Mouse (Mus musculus) heart, postnatal 25 days (tissue): ENCODE results near the gene Zfp866. TPM values are rescaled to one million over a fixed set of nuclear protein-coding genes. Genes with fewer than 3 reads are reported as not detected.

Experiments
- DNase-seq: peaks from one replicate; pipeline ENCODE4 v3.0.0; 2022; ENCODE audit warnings: low spot score
- intact Hi-C: fragments of 180-260 bp; cut with DNase I; formaldehyde crosslinking; loops from one replicate; pipeline ENCODE4 v1.15.1; 2025
- total RNA-seq, 2 experiments: library from RNA; stranded (reverse); gene quantifications; 2 replicates each; pipeline ENCODE4 v1.2.3; 2021

The Zfp866 gene
- 10 to 100 TPM; 15.5 to 19.4 TPM for total RNA-seq

- peak; percentile 72 for DNase-seq
- intact Hi-C loops: loop anchor here (2.0 to 5.0 kb wide), 3 partner anchors 14 to 164 kb away; partner anchors contain the start of gene Zfp868
These were observed at the start of gene Zfp866, which contains the start of gene Atp13a1 for GRCm38 (mm10) chr8:69790773-69791367. Gene Zfp866 (minus strand): TSS chr8:69791178. Gene Atp13a1 (plus strand): TSS chr8:69791163.

GRCm38 (mm10) chr8:69837057-69837682, 46.2 kb upstream of the Zfp866 start:
- intact Hi-C loops: no loop called here

GRCm38 (mm10) chr8:69832298-69832853, 41.4 kb upstream of the Zfp866 start, which contains the start of gene Pbx4:
Gene Pbx4 (plus strand): TSS chr8:69832491.
- intact Hi-C loops: no loop called here
- DNase-seq: peak; percentile 71

More at GRCm38 (mm10) chr8:69837057-69837682, 46.2 kb upstream of the Zfp866 start:
- no peak for DNase-seq

GRCm38 (mm10) chr8:69826371-69826770, 35.4 kb upstream of the Zfp866 start:
- DNase-seq: no peak

GRCm38 (mm10) chr8:69822386-69823191, 31.6 kb upstream of the Zfp866 start, which contains the start of gene Lpar2:
Gene Lpar2 (plus strand): TSS chr8:69822429.
- no peak for DNase-seq
- intact Hi-C loops: no loop called here

More at GRCm38 (mm10) chr8:69826371-69826770, 35.4 kb upstream of the Zfp866 start:
- intact Hi-C loops: no loop called here

- intact Hi-C loops: no loop called here
- no peak for DNase-seq
These were observed 31.0 kb upstream of the Zfp866 start for GRCm38 (mm10) chr8:69821971-69822385.

GRCm38 (mm10) chr8:69820466-69820865, 29.5 kb upstream of the Zfp866 start:
- intact Hi-C loops: no loop called here
- DNase-seq: no peak

- DNase-seq: no peak
- intact Hi-C loops: no loop called here
These were observed 24.4 kb upstream of the Zfp866 start for GRCm38 (mm10) chr8:69815396-69815795.

GRCm38 (mm10) chr8:69814881-69815280, 23.9 kb upstream of the Zfp866 start:
- DNase-seq: no peak
- intact Hi-C loops: no loop called here

GRCm38 (mm10) chr8:69809820-69810219, 18.8 kb upstream of the Zfp866 start:
- no peak for DNase-seq
- intact Hi-C loops: no loop called here

- no peak for DNase-seq
These were observed 18.0 kb upstream of the Zfp866 start for GRCm38 (mm10) chr8:69808864-69809403.

GRCm38 (mm10) chr8:69808094-69808863, 17.3 kb upstream of the Zfp866 start, which contains the start of gene Gmip:
Gene Gmip (plus strand): TSS chr8:69808679.
- intact Hi-C loops: no loop called here
- DNase-seq: peak; percentile 66

More at GRCm38 (mm10) chr8:69808864-69809403, 18.0 kb upstream of the Zfp866 start:
- intact Hi-C loops: no loop called here

GRCm38 (mm10) chr8:69807236-69807635, 16.3 kb upstream of the Zfp866 start:
- DNase-seq: no peak
- intact Hi-C loops: no loop called here

- intact Hi-C loops: no loop called here
- no peak for DNase-seq
These were observed 14.5 kb upstream of the Zfp866 start for GRCm38 (mm10) chr8:69805491-69805890.

GRCm38 (mm10) chr8:69805086-69805485, 14.1 kb upstream of the Zfp866 start:
- DNase-seq: no peak
- intact Hi-C loops: no loop called here

GRCm38 (mm10) chr8:69804537-69804936, 13.6 kb upstream of the Zfp866 start:
- intact Hi-C loops: no loop called here
- DNase-seq: no peak

- intact Hi-C loops: no loop called here
- no peak for DNase-seq
These were observed 12.4 kb upstream of the Zfp866 start for GRCm38 (mm10) chr8:69803366-69803765.

- DNase-seq: no peak
- intact Hi-C loops: no loop called here
These were observed 11.2 kb upstream of the Zfp866 start for GRCm38 (mm10) chr8:69802216-69802615.

GRCm38 (mm10) chr8:69801796-69802195, 10.8 kb upstream of the Zfp866 start:
- intact Hi-C loops: no loop called here
- no peak for DNase-seq
